ENCODE assay signal across 19 mouse cellular contexts in the genomic region with DNA sequence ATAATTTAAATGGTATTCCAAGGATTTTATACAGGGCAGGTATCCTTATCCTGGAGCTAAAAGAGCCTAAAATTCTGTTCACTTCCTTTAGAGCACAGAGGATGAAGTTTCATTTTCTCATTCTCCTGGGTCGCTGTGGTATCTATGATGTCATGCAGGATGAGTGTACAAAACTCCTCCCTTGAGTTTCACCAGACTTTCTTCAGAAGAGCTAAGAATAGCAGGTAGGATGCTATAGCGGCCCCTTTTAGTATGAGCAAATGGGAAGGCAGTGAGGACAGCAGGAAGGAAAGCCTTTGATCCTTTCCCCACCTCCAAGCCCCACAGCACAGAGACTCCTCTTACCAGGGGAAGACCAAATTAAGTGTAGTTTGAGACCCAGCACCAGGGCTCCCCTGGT. TPM values are rescaled to one million over a fixed set of nuclear protein-coding genes. Genes with fewer than 3 reads are reported as not detected.
DNase-seq lines count a peak whose midpoint lies in the region; ATAC-seq and TF ChIP-seq lines count a peak whose summit lies in the region.
"Had no signal": no experiment of that assay in that cellular context is flagged by ENCODE, and none has a peak within 500 bp of the region (broad histone marks: within the 10 kb centered on the region; RNA-seq: fewer than 3 reads in every experiment).

No protein-coding gene starts in this region.

- peaks cover 9% of the 10 kb centered on the region for H3K4me1 ChIP-seq in heart, embryonic 12.5 days (replicated peaks)
- H3K4me1 ChIP-seq in megakaryocyte, embryonic 14.5 days: peaks cover 11% of the 10 kb centered on the region
- H3K4me1 ChIP-seq: hindbrain, embryonic 15.5 days had no signal

- POLR2A ChIA-PET in Patski (lab: Charles Lee): no interaction called here

- H3K27ac ChIP-seq in heart, embryonic 12.5 days (ENCODE audit: poor library complexity, severe bottlenecking): peak overlapping the region; percentile 55
- H3K27ac ChIP-seq: embryonic facial prominence, embryonic 12.5 days; hindbrain, embryonic 15.5 days had no signal

- no peak for ATAC-seq in heart, embryonic 12.5 days (ENCODE audit: insufficient number of reproducible peaks, low FRiP score)
- peak; percentile 35 for ATAC-seq in Patski
- ATAC-seq: forebrain, postnatal 0 days had no signal

- H3K9me3 ChIP-seq in heart, embryonic 12.5 days (replicated peaks): no peaks in the 10 kb centered on the region; the same call in 1 of the 2 replicates
- peaks cover 8% of the 10 kb centered on the region for H3K9me3 ChIP-seq in megakaryocyte, embryonic 14.5 days
- H3K9me3 ChIP-seq: embryonic facial prominence, embryonic 12.5 days; hindbrain, embryonic 15.5 days had no signal

- WGBS in heart, embryonic 12.5 days: 10% methylated on average over 2 of the region's 2 CpGs

- intact Hi-C loops in gastrocnemius, postnatal 36 days (cut with DNase I): no loop called here

- no peak overlapping the region for H3K4me3 ChIP-seq in heart, embryonic 12.5 days
- peak overlapping the region; percentile 81 for H3K4me3 ChIP-seq in megakaryocyte, embryonic 14.5 days (replicated peaks)
- H3K4me3 ChIP-seq: embryonic facial prominence, embryonic 12.5 days; hindbrain, embryonic 15.5 days had no signal

- no peaks in the 10 kb centered on the region for H3K27me3 ChIP-seq in heart, embryonic 12.5 days (replicated peaks)
- H3K27me3 ChIP-seq in Patski: no peaks in the 10 kb centered on the region
- no peaks in the 10 kb centered on the region for H3K27me3 ChIP-seq in megakaryocyte, embryonic 14.5 days (replicated peaks)
- H3K27me3 ChIP-seq: embryonic facial prominence, embryonic 12.5 days; hindbrain, embryonic 15.5 days had no signal

- H3K36me3 ChIP-seq in heart, embryonic 12.5 days: no peaks in the 10 kb centered on the region
- H3K36me3 ChIP-seq in megakaryocyte, embryonic 14.5 days (replicated peaks; ENCODE audit: low read length): no peaks in the 10 kb centered on the region
- H3K36me3 ChIP-seq: embryonic facial prominence, embryonic 12.5 days; hindbrain, embryonic 15.5 days had no signal

- peak overlapping the region; percentile 28; the same call in 1 of the 2 replicates for H3K4me2 ChIP-seq in heart, embryonic 12.5 days
- H3K4me2 ChIP-seq: embryonic facial prominence, embryonic 12.5 days; hindbrain, embryonic 15.5 days; lung, embryonic 14.5 days had no signal

- DNase-seq in heart, postnatal 4 days: no peak
- DNase-seq in 3T3-L1 (ENCODE audit: low read depth, low spot score): peak; percentile 56
- DNase-seq in Patski (ENCODE audit: low read depth, low spot score): no peak
- no peak for DNase-seq in adrenal gland, adult 2 months
- no peak for DNase-seq in cerebellum, postnatal 10 days
- no peak for DNase-seq in gastrocnemius, postnatal 36 days
- DNase-seq: cerebellum, adult 11 months; cerebellum, postnatal 36 days; gastrocnemius, postnatal 14 days; kidney, adult 8-10 months; kidney, postnatal 4 days; liver; lung, embryonic 14.5 days had no signal

- CTCF ChIA-PET in Patski (lab: Charles Lee): interaction anchor here (0.8 to 1.0 kb wide), 2 partner anchors 10 to 12 kb away, joined by 3 read pairs; no protein-coding TSS in a partner anchor

- in situ Hi-C loops in Patski (cut with MboI; ENCODE audit: low pct_unique_long_range_greater_than_20kb): no loop called here

- no peak for TF ChIP-seq CTCF in Patski (IDR thresholded peaks at IDR 0.05)

- H3K9ac ChIP-seq in heart, embryonic 12.5 days: no peak overlapping the region
- H3K9ac ChIP-seq: embryonic facial prominence, embryonic 12.5 days; forebrain, postnatal 0 days; hindbrain, embryonic 15.5 days; lung, embryonic 14.5 days had no signal

RNA-seq across cellular contexts. Expression of a gene that starts 48.4 kb away (rescaled TPM):
- polyA plus RNA-seq in heart, embryonic 12.5 days (2016; fragmentation: Nextera tagmentation; extraction: Ambion mirVana): 2.4 and 2.5 TPM in 2 replicates
- total RNA-seq in heart, postnatal 4 days (2021): 1 to 10 TPM; 1.9 to 2.7 TPM
- polyA plus RNA-seq in Patski (2021): 0.05 TPM
- polyA plus RNA-seq in megakaryocyte, embryonic 14.5 days (2012; ENCODE audit: insufficient read depth, low replicate concordance): not detected in 2 replicates
- total RNA-seq in adrenal gland, adult 2 months (2021): 1 to 10 TPM; 3.3 to 4.7 TPM
- 0.80 and 1.2 TPM in 2 replicates for polyA plus RNA-seq in adrenal gland, adult 2 months (2012; rRNA removed)
- 1 to 10 TPM; 1.1 to 1.4 TPM for total RNA-seq in gastrocnemius, postnatal 36 days (2021)
- total RNA-seq: megakaryocyte-erythroid progenitor cell, adult 5-6 weeks had no signal
